Mouse (Mus musculus) c-Kit-negative CD71-positive TER-119-positive erythroid progenitor cells, embryonic 14.5 days (primary cell): Measurements from ENCODE around the gene Dhrs4.

ENCODE experiments used
- DNase-seq: peaks from one replicate; pipeline ENCODE4 v3.0.0-alpha.2; 2013; ENCODE audit warnings: low read depth, low spot score

Gene Dhrs4

DNA sequence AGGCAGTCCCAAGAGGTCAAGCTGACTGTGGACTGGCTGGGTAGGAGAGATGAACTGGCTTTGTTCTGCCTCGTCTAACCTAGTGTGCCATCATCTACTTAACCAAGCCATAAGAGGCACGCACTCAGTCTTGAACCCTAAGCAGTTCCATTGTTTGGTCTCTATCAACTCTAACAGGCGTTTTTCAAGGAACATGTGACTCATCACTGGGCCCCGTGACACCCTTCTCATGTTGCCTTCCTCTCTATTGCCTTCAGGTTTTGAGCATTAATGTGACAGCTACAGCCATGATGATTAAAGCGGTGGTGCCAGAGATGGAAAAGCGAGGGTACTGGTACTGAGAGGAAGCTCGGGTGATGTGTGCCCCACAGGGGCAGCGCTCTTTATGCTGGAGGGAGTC lies 8.3 kb downstream of the Dhrs4 start:
- DNase-seq, result no peak

DNA sequence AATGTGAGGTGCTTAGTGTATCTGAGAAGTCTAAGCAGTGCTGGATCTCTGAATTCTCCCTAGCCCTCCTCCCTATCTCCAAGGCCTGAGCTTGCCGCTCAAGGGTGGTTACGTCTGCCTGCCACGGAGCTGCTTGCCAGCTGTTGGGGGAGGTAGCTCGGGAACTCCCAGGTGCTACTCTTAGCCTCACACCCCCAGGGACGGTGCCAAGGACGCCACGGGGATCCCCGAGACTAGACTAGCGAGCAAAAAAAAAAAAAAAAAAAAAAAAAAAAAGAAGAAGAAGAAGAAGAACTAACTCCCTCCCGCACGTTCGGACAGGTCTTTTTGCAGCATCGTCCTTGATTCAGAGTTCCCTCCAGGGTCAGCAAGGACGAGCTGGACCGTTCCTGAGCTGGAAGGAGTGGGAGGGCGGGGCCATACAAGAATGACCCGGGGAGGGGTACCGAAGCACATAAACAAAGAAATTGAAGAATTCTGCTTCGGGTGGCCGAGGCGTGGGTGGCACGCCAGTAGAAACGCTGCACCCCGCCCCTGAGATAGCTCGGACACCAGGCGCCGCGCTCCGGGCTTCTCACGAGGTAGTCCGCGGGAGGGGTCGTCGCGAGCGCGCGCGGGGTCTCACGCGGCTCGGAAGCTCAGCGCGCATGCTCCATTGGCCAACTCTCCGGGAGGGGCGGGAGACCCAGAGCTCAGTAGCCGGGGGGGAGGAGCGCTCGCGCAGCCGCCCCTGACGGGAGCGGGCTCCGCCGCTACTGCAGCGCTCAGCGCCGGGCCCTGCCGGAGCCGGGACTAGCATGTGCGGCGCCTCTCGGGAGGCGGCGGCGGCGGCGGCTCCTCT lies 12.0 kb downstream of the Dhrs4 start, which contains the start of gene Carmil3:
Gene Carmil3 (plus strand): TSS at position 291 of the 841 bp plus-strand sequence.
- no peak for DNase-seq

DNA sequence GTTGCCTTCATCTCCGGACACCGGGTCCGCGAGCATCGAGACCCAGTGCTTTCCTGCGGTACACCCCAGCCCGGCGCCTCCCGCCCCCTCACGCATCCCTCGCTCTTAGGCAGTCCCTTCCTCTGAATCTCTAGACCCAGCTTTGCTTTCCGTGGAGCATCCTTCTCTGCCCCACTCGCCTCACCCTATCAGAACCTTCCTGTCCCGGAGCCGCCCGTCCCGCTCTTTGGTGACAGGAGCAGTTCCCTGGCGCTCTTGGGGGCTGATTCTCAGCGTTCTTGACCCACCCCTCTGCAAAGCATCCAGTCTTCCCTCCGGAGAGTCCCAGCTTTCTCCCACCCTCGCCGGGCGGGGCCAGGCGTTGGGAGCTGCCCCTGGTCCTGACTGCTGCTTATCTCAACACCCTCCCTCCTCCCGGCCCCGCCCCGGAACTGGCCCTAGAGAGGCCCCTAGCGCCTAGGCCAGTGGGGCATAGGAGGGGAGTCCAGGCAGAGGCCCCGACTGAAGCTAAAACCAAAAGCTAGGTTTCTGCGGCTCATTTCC lies 12.8 kb downstream of the Dhrs4 start:
- peak; percentile 48 for DNase-seq

DNA sequence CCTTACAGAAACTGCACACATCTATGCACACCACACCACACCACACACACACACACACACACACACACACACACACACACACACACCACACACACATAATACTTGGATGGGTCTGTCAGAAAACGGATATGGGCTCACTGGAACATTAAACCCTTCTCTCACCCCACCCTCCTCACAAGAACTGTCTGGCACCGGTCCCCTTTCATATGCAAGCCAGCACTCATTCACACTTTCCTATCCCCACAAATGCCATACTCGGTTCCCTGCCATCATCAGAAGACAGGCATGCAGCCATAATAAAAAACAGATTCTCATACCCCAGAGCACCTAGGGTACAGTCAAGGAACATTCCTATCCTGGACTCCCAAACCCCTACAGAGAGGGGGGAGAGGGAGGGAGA lies 13.5 kb downstream of the Dhrs4 start:
- no peak for DNase-seq

DNA sequence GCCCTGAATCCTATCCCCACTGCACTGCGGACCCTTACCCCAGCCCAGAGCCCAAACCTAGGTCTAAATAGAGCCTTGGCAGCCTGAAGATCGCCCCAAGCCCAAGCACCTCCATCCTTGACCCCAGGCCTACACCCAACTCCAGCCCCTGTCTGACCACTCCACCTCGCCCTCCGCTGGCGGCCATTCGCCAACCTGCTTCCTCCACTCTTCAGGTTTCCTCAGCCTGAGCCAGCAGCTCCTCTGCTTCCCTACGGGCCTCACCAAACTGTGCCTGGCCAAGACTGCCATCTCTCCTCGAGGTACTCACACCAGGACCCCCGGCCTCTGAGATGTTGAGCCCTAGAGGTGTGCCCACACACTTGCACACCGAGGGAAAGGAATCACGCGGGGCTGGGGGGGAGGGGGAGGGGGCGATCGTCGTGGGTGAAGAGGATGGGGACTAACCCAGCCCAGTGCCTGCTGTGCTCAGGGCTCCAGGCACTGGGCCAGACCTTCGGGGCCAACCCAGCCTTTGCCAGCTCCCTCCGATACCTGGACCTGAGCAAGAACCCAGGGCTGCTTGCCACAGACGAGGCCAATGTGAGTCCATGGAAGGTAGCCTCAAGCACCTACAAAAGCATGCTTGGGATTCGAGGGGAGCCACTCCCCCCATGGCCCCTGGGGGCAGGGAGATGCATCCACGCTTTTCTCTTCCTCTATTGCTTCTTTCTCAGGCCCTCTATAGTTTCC lies 17.1 kb downstream of the Dhrs4 start:
- no peak for DNase-seq

DNA sequence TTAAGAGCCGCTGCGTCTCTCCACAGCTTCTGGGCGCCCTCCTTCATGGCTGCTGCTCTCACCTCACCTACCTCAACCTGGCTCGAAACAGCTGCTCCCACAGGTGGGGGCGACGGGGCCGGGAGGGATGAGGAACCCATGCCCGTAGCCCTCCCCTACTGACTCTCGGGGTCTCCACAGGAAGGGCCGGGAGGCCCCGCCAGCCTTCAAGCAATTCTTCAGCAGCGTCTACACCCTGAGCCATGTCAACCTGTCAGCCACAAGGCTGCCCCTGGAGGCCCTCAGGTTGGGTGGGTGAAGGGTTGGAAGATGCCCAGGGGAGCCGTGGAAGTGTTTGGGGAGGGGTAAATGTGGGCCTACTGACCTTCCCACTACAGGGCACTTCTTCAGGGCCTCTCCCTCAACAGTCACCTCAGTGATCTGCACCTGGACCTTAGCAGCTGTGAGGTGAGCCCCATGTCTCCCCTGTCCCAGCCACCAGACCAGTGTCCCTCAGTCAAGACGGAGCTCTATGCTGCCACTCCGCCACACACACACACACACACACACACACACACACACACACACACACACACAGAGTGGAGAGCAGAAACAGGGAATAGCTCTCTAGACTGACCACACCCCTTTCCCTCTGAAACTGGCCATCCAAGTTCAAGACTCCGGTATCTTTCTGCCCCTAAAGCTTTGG lies 18.3 kb downstream of the Dhrs4 start:
- no peak for DNase-seq

DNA sequence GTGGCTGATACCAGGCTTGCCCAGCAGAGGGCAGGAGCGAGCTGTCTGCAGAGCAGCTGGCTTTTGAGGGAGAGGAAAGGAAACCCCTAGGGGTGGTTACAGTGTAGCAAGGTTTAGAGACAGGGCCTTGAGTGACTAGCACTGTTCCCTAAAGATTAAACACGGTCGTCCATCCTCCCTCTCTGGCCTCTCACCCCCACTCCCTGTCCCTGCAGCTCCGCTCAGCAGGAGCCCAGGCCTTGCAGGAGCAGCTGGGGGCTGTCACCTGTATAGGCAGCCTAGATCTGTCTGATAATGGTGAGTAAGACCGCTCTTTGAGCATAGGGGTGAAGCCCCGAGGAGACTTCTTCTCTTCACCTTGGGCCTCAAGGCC lies 18.9 kb downstream of the Dhrs4 start:
- peak; percentile 60 for DNase-seq

DNA sequence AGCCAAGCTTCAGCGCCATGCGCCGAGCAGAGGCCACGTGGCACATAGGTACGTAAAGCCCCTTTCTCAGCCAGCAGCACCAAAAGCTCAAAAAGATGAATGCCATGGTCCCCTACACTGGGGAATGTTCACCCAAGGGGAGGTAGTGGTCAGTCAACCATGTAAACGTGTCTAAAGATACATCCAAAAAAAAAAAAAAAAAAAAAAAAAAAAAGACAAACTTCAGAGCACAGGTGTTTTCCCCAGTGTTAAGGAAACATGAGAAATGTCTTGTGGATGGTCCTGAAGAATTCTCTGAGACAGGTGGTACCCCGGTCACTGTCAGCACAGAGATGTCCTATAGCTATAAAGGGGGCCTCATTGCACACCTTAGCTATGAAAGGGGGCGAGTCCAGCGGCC lies 27.1 kb downstream of the Dhrs4 start:
- DNase-seq, result no peak

DNA sequence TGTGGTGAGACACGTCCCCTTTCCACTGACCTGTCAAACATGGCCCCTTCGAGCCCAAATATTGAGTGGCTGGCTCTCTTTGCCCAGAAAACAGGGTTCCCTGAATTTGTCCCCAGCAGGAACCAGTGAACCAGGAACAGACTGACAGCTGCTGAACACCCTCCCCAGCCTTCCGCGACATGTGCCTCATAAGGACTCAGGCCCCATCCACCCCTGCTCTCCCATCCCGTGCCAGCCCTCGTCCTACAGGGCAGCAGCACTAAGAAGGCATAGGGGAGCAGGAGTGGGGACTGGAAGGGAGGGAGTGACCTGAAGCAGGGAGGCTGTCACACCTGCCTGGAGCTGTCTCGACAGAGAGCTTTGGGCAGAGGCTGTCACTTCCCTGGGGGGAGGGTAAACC lies 29.2 kb downstream of the Dhrs4 start:
- DNase-seq, result no peak

DNA sequence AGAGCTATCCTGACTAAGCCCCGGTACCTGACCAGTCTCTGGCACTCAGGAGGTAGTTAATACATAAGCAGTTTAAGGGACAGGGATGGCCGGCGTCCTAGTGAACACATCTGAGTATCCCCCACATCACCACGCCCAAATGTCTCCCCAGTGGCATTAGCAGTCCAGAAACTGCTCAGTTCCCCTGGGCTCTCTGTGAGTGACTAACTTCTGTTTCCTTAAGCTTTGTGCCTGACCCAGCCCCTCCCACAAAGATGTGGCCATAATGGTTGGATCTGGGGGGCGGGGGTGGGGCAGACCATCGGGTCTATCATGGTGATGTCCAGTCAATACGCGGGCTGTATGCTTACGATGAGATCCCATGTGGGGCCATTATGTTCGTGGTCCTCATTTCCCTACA lies 31.0 kb downstream of the Dhrs4 start:
- DNase-seq, result no peak

DNA sequence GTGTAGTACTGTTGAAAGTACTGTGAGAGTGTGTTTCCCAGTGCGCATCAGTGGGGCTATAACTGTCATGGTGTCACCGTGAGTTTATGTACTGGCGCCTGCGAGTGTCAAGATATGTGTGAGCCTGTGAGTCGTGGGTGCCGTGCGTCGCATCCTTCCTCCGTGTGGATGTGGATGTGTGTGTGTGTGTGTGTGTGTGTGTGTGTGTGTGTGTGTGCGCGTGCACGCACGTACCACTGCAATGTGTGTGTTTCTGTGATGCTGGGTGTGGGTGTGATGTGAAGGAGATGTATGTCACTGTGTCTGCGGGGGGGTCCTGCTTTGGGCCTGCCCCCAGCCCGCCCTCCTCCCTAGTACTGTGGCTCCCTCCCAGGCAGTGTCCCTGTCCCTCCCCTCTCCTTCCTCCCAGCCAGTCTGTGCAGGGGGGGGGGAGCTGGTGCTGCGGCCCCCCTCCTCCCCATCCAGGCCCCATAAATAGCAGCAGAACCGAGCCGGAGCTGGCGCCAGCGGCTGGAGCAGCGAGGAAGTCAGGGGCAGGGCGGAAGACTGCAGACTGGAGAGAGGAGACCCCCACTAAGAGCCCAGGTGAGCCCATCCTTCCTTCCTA lies 31.7 kb downstream of the Dhrs4 start, which contains the start of gene Cpne6:
Gene Cpne6 (plus strand): TSS at position 321 of the 607 bp plus-strand sequence.
- no peak for DNase-seq

DNA sequence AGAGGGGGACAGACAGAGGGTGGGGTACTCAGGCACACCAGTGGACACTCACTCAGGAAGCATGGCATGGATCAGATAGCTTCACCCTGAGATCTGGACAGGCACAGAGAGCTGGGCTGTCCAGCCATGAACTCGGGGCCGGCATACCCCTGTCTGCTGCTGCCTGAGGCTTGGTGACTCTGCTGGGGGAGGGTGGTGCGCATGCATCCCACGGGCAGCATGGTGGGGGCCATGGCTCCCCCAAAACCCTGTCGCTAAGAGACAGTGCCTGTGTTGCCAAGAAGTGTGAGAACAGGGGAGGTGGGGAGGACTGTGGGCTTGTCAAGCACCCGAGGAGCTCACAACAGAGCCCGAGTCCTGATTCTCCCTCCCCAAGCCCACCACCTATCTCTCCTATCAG lies 32.5 kb downstream of the Dhrs4 start:
- DNase-seq, result no peak

DNA sequence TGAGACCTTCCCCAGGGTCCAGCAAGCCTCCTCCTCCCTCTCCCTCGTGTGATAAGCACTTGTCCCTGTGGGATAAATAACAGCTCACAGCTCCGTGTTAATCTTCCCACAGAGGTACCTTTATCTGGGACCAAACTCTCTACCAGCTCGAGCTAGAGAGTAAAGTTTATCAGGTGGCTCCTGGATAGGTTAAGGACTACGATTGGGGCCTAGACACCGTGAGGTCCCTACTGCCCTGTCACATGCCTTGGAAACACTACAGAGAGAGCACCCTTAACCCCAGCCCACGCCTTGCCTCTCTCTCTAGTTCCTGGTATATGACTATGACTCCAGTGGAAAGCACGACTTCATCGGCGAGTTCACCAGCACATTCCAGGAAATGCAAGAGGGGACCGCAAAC lies 35.4 kb downstream of the Dhrs4 start:
- DNase-seq, result no peak

DNA sequence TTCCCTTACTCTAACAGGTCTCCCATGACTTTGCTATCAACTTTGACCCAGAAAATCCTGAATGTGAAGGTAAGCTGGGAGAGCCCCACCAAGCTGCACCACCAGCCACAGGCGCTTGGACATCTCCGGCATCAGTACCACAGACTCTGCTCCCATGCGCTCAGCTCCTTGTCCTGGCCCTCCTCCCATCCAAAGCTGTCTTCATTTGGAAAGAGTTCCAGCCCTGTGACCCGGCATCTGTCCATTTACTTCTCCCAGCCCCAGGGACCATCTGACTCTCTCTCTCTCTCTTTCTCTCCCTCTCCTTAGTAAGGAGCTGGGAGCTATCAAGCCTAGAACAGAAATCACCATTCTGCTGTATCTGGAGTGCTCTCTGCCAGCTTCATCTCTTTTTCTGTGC lies 37.3 kb downstream of the Dhrs4 start:
- no peak for DNase-seq

DNA sequence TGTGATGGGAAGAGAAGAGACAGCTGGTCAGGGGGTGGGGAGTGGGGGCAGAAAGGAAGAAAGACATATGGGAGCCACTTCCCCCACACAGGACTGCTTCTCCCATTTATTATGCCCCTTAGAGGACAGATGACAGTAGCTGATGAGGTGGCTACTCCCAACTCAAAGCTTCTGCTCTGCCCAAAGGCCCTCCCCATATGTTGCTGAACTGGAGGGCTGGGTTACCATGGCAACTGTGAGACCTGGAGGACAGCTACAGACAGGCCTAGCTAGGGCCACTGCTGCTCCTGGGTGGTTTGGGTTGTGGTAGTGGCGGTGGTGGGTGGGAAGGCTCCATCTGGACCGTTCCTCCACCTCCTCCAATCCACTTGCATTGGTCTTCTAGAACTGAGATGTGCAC lies 40.3 kb downstream of the Dhrs4 start:
- no peak for DNase-seq

DNA sequence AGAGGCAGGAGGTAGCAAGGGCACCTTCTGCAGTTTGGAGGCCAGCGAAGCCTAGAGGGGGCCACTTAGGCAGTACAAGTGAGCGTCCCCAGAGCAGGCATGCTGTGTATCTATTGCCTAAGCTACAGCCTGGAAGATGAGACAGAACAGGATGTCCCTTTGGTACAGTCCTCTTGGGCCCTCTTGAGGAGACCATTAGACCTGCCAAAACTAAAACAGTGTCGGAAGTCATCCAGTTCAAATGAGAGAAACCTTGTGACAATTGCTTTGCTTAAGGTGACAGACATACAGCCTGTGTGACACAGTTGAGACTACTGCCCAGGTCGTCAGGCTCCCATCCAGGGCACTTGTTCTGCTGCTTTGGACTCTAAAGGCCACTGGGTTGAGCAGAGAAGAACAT lies 41.0 kb downstream of the Dhrs4 start:
- DNase-seq, result no peak

DNA sequence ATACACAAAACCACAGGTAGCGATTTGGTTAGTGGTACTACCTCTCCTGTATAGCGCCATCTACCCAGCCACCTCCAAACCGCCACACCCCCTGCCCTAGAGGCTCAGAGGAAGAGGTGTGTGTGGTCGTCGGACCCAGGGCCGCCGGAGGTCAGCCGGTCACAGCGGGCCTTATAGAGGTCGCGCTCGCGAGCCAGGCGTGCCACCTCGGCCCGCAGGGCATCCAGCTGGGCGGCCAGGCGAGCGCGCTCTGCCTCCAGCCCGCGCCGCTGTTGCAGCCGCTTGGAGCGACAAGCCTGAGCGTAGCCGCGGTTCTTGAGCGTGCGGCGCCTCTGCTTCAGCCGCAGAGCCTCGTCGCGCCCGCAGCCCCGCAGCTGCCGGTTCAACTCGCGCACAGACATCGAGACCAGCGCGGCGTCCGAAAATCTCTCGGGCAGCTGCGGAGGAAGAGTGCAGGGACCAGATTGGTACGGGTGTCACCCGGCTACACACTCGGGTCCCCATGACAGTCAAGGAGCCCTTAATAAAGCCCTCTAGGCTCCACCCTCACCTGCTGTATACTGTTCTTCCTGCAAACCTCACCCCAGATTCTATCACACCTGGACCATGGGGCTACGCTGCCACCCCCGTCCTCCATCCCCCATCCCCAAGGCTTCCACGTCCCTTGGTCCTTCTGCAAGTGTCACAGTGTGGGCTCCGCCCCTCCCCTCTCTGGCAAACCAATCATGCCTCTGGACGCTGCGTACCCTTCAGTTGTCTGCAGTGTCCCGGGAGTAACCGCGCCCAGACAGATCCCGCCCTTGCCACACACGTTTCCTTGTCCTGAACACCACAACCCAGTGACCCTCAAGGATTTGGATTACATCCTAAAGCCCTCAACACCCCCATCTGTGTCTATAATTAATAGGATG lies 42.1 kb downstream of the Dhrs4 start:
- DNase-seq, result no peak

DNA sequence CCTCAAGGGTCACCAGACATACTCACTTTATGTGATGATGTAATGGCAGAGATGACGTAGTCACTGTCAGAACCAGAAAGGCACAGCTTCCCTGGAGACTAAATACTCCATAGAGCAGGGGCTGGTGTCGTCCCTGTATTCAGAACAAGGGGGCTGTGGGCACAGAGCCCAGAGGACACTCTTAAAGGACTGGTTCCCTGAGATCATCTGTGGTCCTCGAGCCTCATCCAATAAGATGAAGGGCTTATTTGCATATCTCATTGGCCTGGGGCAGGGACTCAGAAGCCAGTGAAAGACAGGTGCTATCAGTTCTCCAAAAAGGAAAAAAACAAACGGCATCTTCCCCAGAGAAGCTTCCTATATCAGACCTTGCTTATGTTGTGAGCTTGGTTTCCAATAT lies 45.5 kb downstream of the Dhrs4 start:
- no peak for DNase-seq

DNA sequence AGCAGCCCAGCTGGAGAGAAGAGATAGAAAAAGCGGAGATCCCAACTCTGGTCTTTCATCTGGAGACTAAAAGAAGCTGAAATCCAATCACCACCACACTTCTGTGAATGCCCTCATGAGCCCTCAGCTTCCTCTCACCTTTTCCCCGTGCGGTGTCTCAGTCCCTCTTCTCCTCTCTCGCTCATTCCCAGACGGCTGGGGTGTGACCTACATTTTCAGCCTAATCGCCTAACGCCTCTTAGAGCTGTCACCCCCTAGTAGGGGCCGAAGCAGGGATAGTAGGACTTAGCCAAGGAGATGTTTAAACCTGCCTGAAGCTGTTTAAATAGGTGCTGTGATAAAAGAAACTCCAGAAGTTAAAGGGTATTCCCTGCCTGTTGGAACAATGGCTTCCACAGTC lies 46.2 kb downstream of the Dhrs4 start, which contains the start of gene Nrl:
Gene Nrl (minus strand): TSS at position 197 of the 400 bp plus-strand sequence.
- DNase-seq, result no peak

DNA sequence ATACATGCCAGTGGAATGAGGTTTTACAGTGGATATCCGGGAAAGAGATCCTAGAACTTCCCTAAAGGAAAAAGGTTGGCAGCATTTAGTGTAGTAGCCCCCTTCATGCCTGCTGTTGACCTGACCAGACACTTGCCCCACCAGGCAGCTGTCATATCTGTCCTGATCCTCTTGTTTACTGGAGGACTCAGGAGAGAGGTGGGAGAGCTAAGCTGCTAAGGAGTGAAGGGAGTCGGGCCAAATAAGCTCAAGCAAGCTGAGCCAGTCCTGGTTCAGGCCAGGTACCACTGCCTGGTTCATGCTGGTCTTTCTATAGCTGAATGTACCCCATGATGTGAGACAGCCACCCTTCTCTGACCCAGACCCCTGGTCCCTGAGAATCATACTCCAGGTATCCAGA lies 48.1 kb downstream of the Dhrs4 start:
- no peak for DNase-seq

DNA sequence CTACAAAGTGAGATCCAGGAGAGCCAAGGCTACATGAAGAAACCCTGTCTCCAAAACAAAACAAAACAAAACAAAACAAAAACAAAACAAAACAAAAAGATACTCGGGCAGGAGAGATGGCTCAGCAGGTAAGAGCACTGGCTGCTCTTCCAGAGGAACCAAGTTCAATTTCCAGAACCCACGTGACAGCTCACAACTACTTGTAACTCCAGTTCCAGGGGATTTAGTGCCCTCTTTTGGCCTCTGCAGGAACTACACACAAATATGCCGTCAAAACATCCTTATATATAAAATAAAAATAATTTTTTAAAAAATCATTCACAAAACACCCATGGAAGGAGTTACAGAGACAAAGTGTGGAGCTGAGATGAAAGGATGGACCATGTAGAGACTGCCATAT lies 49.4 kb downstream of the Dhrs4 start:
- DNase-seq, result peak; percentile 38
